Mouse (Mus musculus): ENCODE data around the gene Scube2.

GRCm38 (mm10) chr7:109841618-109842418 lies 23.7 kb downstream of the Scube2 start:
- TF ChIP-seq CTCF (IDR thresholded peaks at IDR 0.05) (no peak), EP300 (IDR thresholded peaks at IDR 0.05) (no peak)

Data from lung, postnatal 0 days (tissue).